Mouse (Mus musculus): ENCODE measurements around the gene Ina.
"Not testable (repeated sequence)": the region's sequence is repeated elsewhere in the genome, so short reads cannot be mapped to it uniquely, and the experiment has no call there.

Gene Ina

GRCm38 (mm10) chr19:46984726-46985622, 29.5 kb upstream of the Ina start:
- no peak for DNase-seq (ENCODE audit: low spot score)

GRCm38 (mm10) chr19:46987646-46988045, 26.9 kb upstream of the Ina start:
- no peak for DNase-seq (ENCODE audit: low spot score)

- DNase-seq (ENCODE audit: low spot score) = no peak
Measured at GRCm38 (mm10) chr19:46988231-46989087, 26.0 kb upstream of the Ina start.

- DNase-seq (ENCODE audit: low spot score) = no peak
Measured at GRCm38 (mm10) chr19:46989479-46990152, 24.9 kb upstream of the Ina start.

GRCm38 (mm10) chr19:46990153-46990518, 24.4 kb upstream of the Ina start:
- no peak for DNase-seq (ENCODE audit: low spot score)

GRCm38 (mm10) chr19:46990625-46991024, 23.9 kb upstream of the Ina start:
- not testable (repeated sequence) for DNase-seq (ENCODE audit: low spot score)

GRCm38 (mm10) chr19:46991145-46991544, 23.4 kb upstream of the Ina start:
- peak; percentile 97 for DNase-seq (ENCODE audit: low spot score)

GRCm38 (mm10) chr19:46992329-46992728, 22.2 kb upstream of the Ina start:
- not testable (repeated sequence) for DNase-seq (ENCODE audit: low spot score)

GRCm38 (mm10) chr19:46996095-46996494, 18.4 kb upstream of the Ina start:
- DNase-seq (ENCODE audit: low spot score) = no peak

- DNase-seq (ENCODE audit: low spot score) = no peak
Measured at GRCm38 (mm10) chr19:46998168-46998870, 16.2 kb upstream of the Ina start.

GRCm38 (mm10) chr19:46998953-46999352, 15.5 kb upstream of the Ina start:
- DNase-seq (ENCODE audit: low spot score) = no peak

- DNase-seq (ENCODE audit: low spot score) = no peak
Measured at GRCm38 (mm10) chr19:46999753-47000152, 14.7 kb upstream of the Ina start.

GRCm38 (mm10) chr19:47000357-47000756, 14.1 kb upstream of the Ina start:
- DNase-seq (ENCODE audit: low spot score) = not testable (repeated sequence)

- no peak for DNase-seq (ENCODE audit: low spot score)
Measured at GRCm38 (mm10) chr19:47003742-47004511, 10.6 kb upstream of the Ina start.

- no peak for DNase-seq (ENCODE audit: low spot score)
Measured at GRCm38 (mm10) chr19:47005873-47006272, 8.6 kb upstream of the Ina start.

GRCm38 (mm10) chr19:47006321-47006720, 8.2 kb upstream of the Ina start:
- DNase-seq (ENCODE audit: low spot score) = peak; percentile 70

GRCm38 (mm10) chr19:47009420-47009819, 5.1 kb upstream of the Ina start:
- no peak for DNase-seq (ENCODE audit: low spot score)

- no peak for DNase-seq (ENCODE audit: low spot score)
Measured at GRCm38 (mm10) chr19:47009943-47010342, 4.6 kb upstream of the Ina start.

GRCm38 (mm10) chr19:47012521-47013130, 1.9 kb upstream of the Ina start:
- no peak for DNase-seq (ENCODE audit: low spot score)

- peak; percentile 15 for DNase-seq (ENCODE audit: low spot score)
Measured at GRCm38 (mm10) chr19:47013340-47014158, 949 bp upstream of the Ina start.

Data from retina, embryonic 14.5 days (tissue).